Mouse (Mus musculus): Measurements from ENCODE around the gene Prkaa1.
A peak's percentile ranks its signal among the peaks of the same experiment; 100 is the strongest.

Prkaa1 gene

GRCm38 (mm10) chr15:5143361-5144020 lies at the start of gene Prkaa1:
Prkaa1 (plus strand) TSS chr15:5143861.
- peak; percentile 79 for DNase-seq (ENCODE audit: low spot score)

GRCm38 (mm10) chr15:5095534-5096301 lies 47.9 kb upstream of the Prkaa1 start:
- DNase-seq (ENCODE audit: low spot score): no peak

GRCm38 (mm10) chr15:5097376-5097775 lies 46.3 kb upstream of the Prkaa1 start:
- DNase-seq (ENCODE audit: low spot score): no peak

GRCm38 (mm10) chr15:5102312-5102711 lies 41.3 kb upstream of the Prkaa1 start:
- DNase-seq (ENCODE audit: low spot score): no peak

GRCm38 (mm10) chr15:5105891-5106290 lies 37.8 kb upstream of the Prkaa1 start:
- no peak for DNase-seq (ENCODE audit: low spot score)

GRCm38 (mm10) chr15:5106293-5106692 lies 37.4 kb upstream of the Prkaa1 start:
- no peak for DNase-seq (ENCODE audit: low spot score)

- DNase-seq (ENCODE audit: low spot score): no peak
Observed at GRCm38 (mm10) chr15:5107686-5108654, 35.7 kb upstream of the Prkaa1 start, which contains the start of gene Card6. Card6 (minus strand) TSS chr15:5108539.

- no peak for DNase-seq (ENCODE audit: low spot score)
Observed at GRCm38 (mm10) chr15:5108655-5109040, 35.0 kb upstream of the Prkaa1 start.

- no peak for DNase-seq (ENCODE audit: low spot score)
Observed at GRCm38 (mm10) chr15:5112651-5113050, 31.0 kb upstream of the Prkaa1 start.

GRCm38 (mm10) chr15:5115173-5115572 lies 28.5 kb upstream of the Prkaa1 start:
- DNase-seq (ENCODE audit: low spot score): no peak

GRCm38 (mm10) chr15:5116270-5117030 lies 27.2 kb upstream of the Prkaa1 start, which contains the start of gene Rpl37:
Rpl37 (plus strand) TSS chr15:5116645.
- peak; percentile 100 for DNase-seq (ENCODE audit: low spot score)

- no peak for DNase-seq (ENCODE audit: low spot score)
Observed at GRCm38 (mm10) chr15:5117031-5117601, 26.5 kb upstream of the Prkaa1 start.

GRCm38 (mm10) chr15:5118626-5119025 lies 25.0 kb upstream of the Prkaa1 start:
- no peak for DNase-seq (ENCODE audit: low spot score)

GRCm38 (mm10) chr15:5119192-5119591 lies 24.5 kb upstream of the Prkaa1 start:
- DNase-seq (ENCODE audit: low spot score): no peak

GRCm38 (mm10) chr15:5119707-5120106 lies 24.0 kb upstream of the Prkaa1 start:
- DNase-seq (ENCODE audit: low spot score): no peak

GRCm38 (mm10) chr15:5121535-5122313 lies 21.9 kb upstream of the Prkaa1 start:
- DNase-seq (ENCODE audit: low spot score): no peak

- no peak for DNase-seq (ENCODE audit: low spot score)
Observed at GRCm38 (mm10) chr15:5126456-5126855, 17.2 kb upstream of the Prkaa1 start.

GRCm38 (mm10) chr15:5127487-5127886 lies 16.2 kb upstream of the Prkaa1 start:
- DNase-seq (ENCODE audit: low spot score): no peak

- no peak for DNase-seq (ENCODE audit: low spot score)
Observed at GRCm38 (mm10) chr15:5128176-5128940, 15.3 kb upstream of the Prkaa1 start.

Data from ovary, postnatal 36 days (tissue).